In the genomic region with DNA sequence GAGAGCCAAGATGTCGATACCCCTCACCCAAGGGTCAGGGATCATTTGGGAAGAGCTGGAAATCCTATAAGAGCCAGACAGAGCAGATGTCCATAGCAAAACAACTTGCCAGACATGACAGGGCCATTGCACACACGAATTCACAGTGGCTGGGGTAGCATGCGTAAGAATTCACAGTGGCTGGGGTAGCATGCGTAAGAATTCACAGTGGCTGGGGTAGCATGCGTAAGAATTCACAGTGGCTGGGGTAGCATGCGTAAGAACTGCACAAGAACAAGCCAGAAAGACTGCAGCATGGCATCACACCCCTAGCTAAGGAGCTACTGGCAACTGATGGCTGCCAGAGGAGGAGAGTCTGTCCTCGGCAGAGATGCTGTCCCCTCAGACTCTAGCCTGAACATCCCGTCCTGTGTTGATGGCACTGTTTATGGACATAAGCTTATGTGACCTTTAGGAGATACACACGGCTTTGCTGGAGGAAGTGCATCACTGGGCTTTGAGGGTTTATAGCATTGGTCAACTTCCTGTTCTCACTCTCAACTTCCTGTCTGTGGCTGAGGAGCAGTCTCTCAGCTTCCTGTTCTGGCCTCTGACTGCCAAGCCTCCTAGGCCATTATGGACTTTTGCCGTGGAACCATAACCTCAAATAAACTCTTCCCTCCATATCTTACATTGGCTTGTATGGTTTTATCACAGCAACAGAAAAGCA, we compare ENCODE assay signal across 15 mouse cellular contexts. TPM values are rescaled to one million over a fixed set of nuclear protein-coding genes. Genes with fewer than 3 reads are reported as not detected.
DNase-seq lines count a peak whose midpoint lies in the region; ATAC-seq and TF ChIP-seq lines count a peak whose summit lies in the region.
"Had no signal": no experiment of that assay in that cellular context is flagged by ENCODE, and none has a peak within 500 bp of the region (broad histone marks: within the 10 kb centered on the region; RNA-seq: fewer than 3 reads in every experiment).

No protein-coding gene starts in this region.

- H3K27me3 ChIP-seq in liver, adult 2 months (ENCODE audit: control insufficient read depth, insufficient read depth, low read length): no peaks in the 10 kb centered on the region
- H3K27me3 ChIP-seq in liver, embryonic 12.5 days (replicated peaks): 0 out of 2 replicates have a peak, but pooled peaks cover 5% of the 10 kb centered on the region
- H3K27me3 ChIP-seq in midbrain, embryonic 14.5 days (ENCODE audit: control insufficient read depth, insufficient read depth, low read length): no peaks in the 10 kb centered on the region
- no peaks in the 10 kb centered on the region for H3K27me3 ChIP-seq in hindbrain, embryonic 13.5 days
- H3K27me3 ChIP-seq: limb, embryonic 12.5 days; neural tube, embryonic 15.5 days had no signal

- DNase-seq in liver, adult 2 months (ENCODE audit: extremely low read depth, low read depth, low spot score): peak; percentile 33
- peak; percentile 26 to 28 for DNase-seq in B cell, adult 2 months
- DNase-seq in induced T-regulatory cell, adult 2 months (ENCODE audit: low read depth): peak; percentile 38
- peak; percentile 25 for DNase-seq in naive thymus-derived CD4-positive, alpha-beta T cell, adult 2 months (ENCODE audit: low read depth)
- DNase-seq in midbrain, embryonic 14.5 days: no peak
- DNase-seq: adrenal gland, postnatal 25 days; cerebellum, postnatal 36 days; heart, postnatal 14 days; thymus, postnatal 14 days had no signal

- no peak for ATAC-seq in liver, embryonic 12.5 days
- ATAC-seq in midbrain, embryonic 14.5 days (ENCODE audit: low FRiP score, low TSS enrichment): no peak
- no peak for ATAC-seq in hindbrain, embryonic 13.5 days (ENCODE audit: low FRiP score)
- ATAC-seq: hindbrain, postnatal 0 days had no signal

- TF ChIP-seq CTCF in liver, adult 2 months (IDR thresholded peaks at IDR 0.05; ENCODE audit: low read depth, low read length): no peak

- H3K9me3 ChIP-seq in liver, embryonic 12.5 days (replicated peaks): no peaks in the 10 kb centered on the region
- H3K9me3 ChIP-seq in midbrain, embryonic 14.5 days (ENCODE audit: control insufficient read depth, low read length): no peaks in the 10 kb centered on the region
- H3K9me3 ChIP-seq in hindbrain, embryonic 13.5 days: no peaks in the 10 kb centered on the region
- H3K9me3 ChIP-seq: limb, embryonic 12.5 days; neural tube, embryonic 15.5 days had no signal

- H3K4me2 ChIP-seq in liver, embryonic 12.5 days: no peak overlapping the region
- no peak overlapping the region for H3K4me2 ChIP-seq in midbrain, embryonic 14.5 days (ENCODE audit: low read length)
- no peak overlapping the region for H3K4me2 ChIP-seq in hindbrain, embryonic 13.5 days
- H3K4me2 ChIP-seq: limb, embryonic 12.5 days; neural tube, embryonic 15.5 days had no signal

- 86% methylated on average over 10 of the region's 10 CpGs for WGBS in liver, adult 2 months
- 69% methylated on average over 10 of the region's 10 CpGs for WGBS in liver, embryonic 12.5 days (ENCODE audit: insufficient replicate concordance)
- WGBS in midbrain, embryonic 14.5 days: 92% methylated on average over 10 of the region's 10 CpGs
- WGBS in hindbrain, embryonic 13.5 days: 94% methylated on average over 10 of the region's 10 CpGs

- H3K9ac ChIP-seq in liver, adult 2 months (ENCODE audit: low read depth, low read length): no peak overlapping the region
- no peak overlapping the region for H3K9ac ChIP-seq in liver, embryonic 12.5 days
- H3K9ac ChIP-seq in midbrain, embryonic 14.5 days (replicated peaks; ENCODE audit: low read length): no peak overlapping the region
- no peak overlapping the region for H3K9ac ChIP-seq in hindbrain, embryonic 13.5 days
- H3K9ac ChIP-seq: limb, embryonic 12.5 days; neural tube, embryonic 15.5 days had no signal

- H3K36me3 ChIP-seq in liver, adult 2 months (ENCODE audit: control insufficient read depth, insufficient read depth, low read length): no peaks in the 10 kb centered on the region
- H3K36me3 ChIP-seq in liver, embryonic 12.5 days: no peaks in the 10 kb centered on the region
- H3K36me3 ChIP-seq in midbrain, embryonic 14.5 days (ENCODE audit: control insufficient read depth, insufficient read depth, low read length): no peaks in the 10 kb centered on the region
- H3K36me3 ChIP-seq in hindbrain, embryonic 13.5 days: no peaks in the 10 kb centered on the region
- H3K36me3 ChIP-seq: limb, embryonic 12.5 days; neural tube, embryonic 15.5 days had no signal

- H3K79me2 ChIP-seq in liver, adult 2 months (ENCODE audit: control insufficient read depth, insufficient read depth, low read length): no peaks in the 10 kb centered on the region

- no peak for TF ChIP-seq POLR2A in liver, adult 2 months (IDR thresholded peaks at IDR 0.05; ENCODE audit: extremely low read depth, insufficient read depth, low read length)

- H3K27ac ChIP-seq in liver, adult 2 months (replicated peaks; ENCODE audit: insufficient read depth, low read depth, low read length): no peak overlapping the region
- no peak overlapping the region for H3K27ac ChIP-seq in liver, embryonic 12.5 days
- no peak overlapping the region for H3K27ac ChIP-seq in midbrain, embryonic 14.5 days (replicated peaks; ENCODE audit: low read depth, low read length)
- H3K27ac ChIP-seq in hindbrain, embryonic 13.5 days: no peak overlapping the region
- H3K27ac ChIP-seq: hindbrain, postnatal 0 days; limb, embryonic 12.5 days; neural tube, embryonic 15.5 days; stomach, postnatal 0 days had no signal

- no peak overlapping the region for H3K4me3 ChIP-seq in liver, adult 2 months (ENCODE audit: insufficient read depth, low read depth, low read length)
- no peak overlapping the region for H3K4me3 ChIP-seq in liver, embryonic 12.5 days
- H3K4me3 ChIP-seq in midbrain, embryonic 14.5 days (replicated peaks; ENCODE audit: low read depth, low read length): no peak overlapping the region
- H3K4me3 ChIP-seq in hindbrain, embryonic 13.5 days: no peak overlapping the region
- H3K4me3 ChIP-seq: limb, embryonic 12.5 days; neural tube, embryonic 15.5 days had no signal

- H3K4me1 ChIP-seq in liver, adult 2 months (ENCODE audit: control insufficient read depth, insufficient read depth, low read length): no peaks in the 10 kb centered on the region; the same call in 1 of the 2 replicates
- 0 out of 2 replicates have a peak, but pooled peaks cover 8% of the 10 kb centered on the region for H3K4me1 ChIP-seq in liver, embryonic 12.5 days
- peaks cover 14% of the 10 kb centered on the region for H3K4me1 ChIP-seq in midbrain, embryonic 14.5 days (ENCODE audit: control insufficient read depth, insufficient read depth, low read length)
- peaks cover 29% of the 10 kb centered on the region for H3K4me1 ChIP-seq in hindbrain, embryonic 13.5 days (replicated peaks)

RNA-seq across cellular contexts. Expression of a gene that starts 42.9 kb away (rescaled TPM):
- total RNA-seq in liver, adult 2 months (2014; rRNA removed): 0.74 and 1.1 TPM in 2 replicates
- polyA plus RNA-seq in liver, adult 2 months (2012; rRNA removed): 1.2 and 2.4 TPM in 2 replicates
- polyA plus RNA-seq in liver, embryonic 12.5 days (2016; fragmentation: Nextera tagmentation; extraction: Ambion mirVana): 12.5 and 14.1 TPM in 2 replicates
- 14.2 and 15.9 TPM in 2 replicates for polyA plus RNA-seq in midbrain, embryonic 14.5 days (2014; fragmentation: Nextera tagmentation; extraction: Ambion mirVana)
- polyA plus RNA-seq in hindbrain, embryonic 13.5 days (2015; fragmentation: Nextera tagmentation; extraction: Ambion mirVana): 9.5 and 11.0 TPM in 2 replicates

RNA-seq across cellular contexts. Expression of a gene that starts 59.7 kb away (rescaled TPM):
- total RNA-seq in liver, adult 2 months (2014; rRNA removed): 50.9 and 55.1 TPM in 2 replicates
- polyA plus RNA-seq in liver, adult 2 months (2012; rRNA removed): 80.1 and 96.7 TPM in 2 replicates
- polyA plus RNA-seq in liver, embryonic 12.5 days (2016; fragmentation: Nextera tagmentation; extraction: Ambion mirVana): 69.3 and 72.1 TPM in 2 replicates
- polyA plus RNA-seq in midbrain, embryonic 14.5 days (2014; fragmentation: Nextera tagmentation; extraction: Ambion mirVana): 181 and 185 TPM in 2 replicates
- polyA plus RNA-seq in hindbrain, embryonic 13.5 days (2015; fragmentation: Nextera tagmentation; extraction: Ambion mirVana): 160 and 163 TPM in 2 replicates
